Mouse (Mus musculus) lung, postnatal 36 days (tissue): Measurements from ENCODE around the gene Wdr95.

Experiments used
- DNase-seq: peaks from one replicate; pipeline ENCODE4 v3.0.0; 2022; ENCODE audit warnings: mixed read lengths

Gene Wdr95

DNA sequence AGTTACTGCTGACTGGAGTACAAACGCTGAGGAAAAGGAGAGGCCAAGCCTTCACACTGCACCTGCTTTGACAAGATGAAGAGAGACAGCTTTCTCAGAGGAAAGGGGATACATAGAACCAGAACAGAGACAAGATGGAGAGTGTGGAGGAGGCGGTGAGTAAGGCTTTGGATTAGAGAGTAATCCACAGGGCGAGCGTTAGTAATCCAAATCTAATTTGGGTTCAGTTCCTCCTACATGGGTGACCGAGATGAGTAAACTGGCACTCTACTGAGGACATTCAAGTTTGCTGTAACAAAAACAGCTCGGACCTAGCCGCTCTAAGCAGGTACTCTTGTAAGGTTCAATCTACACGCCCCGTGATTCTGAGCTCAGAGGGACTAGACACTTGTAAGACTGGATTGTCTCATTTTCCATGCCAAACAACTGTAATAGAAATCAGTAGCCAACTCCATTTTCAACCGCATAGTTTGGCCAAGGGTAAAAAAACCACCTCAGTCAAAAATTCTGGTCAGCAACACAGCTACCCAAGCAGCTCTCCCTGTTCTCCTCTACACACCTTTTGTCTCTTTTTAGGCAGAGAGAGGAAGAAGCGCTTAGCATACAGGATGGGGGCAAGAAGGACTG is 106.0 kb downstream of the Wdr95 start:
- no peak for DNase-seq

GRCm38 (mm10) chr5:149635556-149635955 is 107.1 kb downstream of the Wdr95 start:
- DNase-seq = peak; percentile 28

GRCm38 (mm10) chr5:149636075-149636920 is 107.8 kb downstream of the Wdr95 start, which contains the start of gene Hsph1:
Gene Hsph1, minus strand, starts transcription at chr5:149636376.
- DNase-seq = peak; percentile 99

DNA sequence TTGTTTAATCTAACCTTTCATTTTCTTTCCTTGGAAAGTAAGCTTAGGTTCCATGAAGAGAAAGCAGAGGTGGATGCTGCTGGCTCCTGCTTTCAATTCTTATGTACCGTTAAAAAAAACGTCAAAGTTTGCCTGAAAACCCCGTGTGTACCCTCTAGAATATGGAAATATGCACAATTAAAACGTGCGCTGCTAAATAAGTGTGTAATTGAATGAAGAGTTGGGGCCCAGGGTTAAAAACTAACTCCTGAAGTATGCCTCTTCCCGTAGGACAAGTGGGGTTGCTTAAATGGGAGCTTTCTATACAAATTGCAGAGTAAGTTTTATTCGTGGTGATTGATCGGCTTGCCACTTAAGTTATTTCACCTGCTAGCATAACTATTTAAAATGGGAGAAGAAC is 108.8 kb downstream of the Wdr95 start:
- DNase-seq = no peak

- no peak for DNase-seq
Measured at GRCm38 (mm10) chr5:149641277-149641892, 112.9 kb downstream of the Wdr95 start.

- DNase-seq = no peak
Measured at GRCm38 (mm10) chr5:149642366-149642765, 113.9 kb downstream of the Wdr95 start.

- no peak for DNase-seq
Measured at GRCm38 (mm10) chr5:149642783-149643509, 114.5 kb downstream of the Wdr95 start.

DNA sequence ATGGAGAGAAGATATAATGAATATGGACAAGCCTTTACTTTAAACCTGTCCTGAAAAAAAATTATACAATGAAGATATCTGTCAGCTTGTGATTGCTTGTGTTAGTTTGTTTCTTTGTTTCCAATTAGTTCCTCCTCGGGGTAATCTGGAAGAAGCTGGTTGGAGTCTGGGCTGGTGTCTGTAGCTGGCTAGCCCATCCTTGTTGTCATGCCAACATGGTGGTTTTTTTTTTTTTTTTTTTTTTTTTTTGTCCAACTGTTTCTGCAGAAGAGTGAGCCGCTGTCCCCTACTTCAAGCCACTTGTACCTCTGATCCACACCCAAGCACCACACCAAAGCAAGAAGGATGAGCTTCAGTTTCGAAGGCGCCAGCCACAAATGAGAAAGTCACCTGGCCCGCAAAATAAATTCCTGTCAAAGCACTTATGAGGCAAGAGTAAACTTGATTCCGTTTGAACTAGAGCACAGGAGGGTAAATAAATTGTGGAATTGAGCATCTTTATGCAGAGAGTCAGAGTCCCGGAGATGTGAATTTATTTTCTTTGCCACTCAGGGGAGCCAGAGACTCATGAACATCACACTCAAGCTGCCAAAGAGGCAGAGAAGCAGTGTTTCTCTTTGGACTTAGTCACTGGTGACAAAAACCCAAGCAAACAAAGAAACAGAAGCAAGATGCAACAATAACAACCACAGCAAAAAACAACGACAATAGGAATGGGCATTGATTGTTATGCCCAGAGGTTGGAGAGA is 119.1 kb downstream of the Wdr95 start:
- DNase-seq = no peak

DNA sequence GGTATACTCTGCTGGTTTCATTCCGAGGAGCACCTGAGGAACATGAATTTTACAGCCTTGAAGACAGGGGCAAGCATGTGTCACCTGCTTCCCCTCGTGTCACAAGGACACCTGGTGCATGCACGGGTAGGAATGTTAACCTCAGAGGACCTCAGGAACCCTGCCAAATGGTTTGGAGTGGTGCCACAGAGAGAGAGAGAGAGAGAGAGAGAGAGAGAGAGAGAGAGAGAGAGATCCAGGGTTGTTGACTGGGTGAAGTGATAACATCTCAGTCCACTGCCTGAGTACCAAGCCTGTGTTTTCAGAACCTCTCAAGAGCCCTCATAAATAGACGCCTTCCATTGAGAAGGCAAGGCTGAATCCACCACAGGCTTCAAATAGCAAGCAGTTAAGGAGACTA is 119.7 kb downstream of the Wdr95 start:
- peak; percentile 32 for DNase-seq

- DNase-seq = no peak
Measured at GRCm38 (mm10) chr5:149648895-149649406, 120.5 kb downstream of the Wdr95 start.

GRCm38 (mm10) chr5:149649499-149650178 is 121.2 kb downstream of the Wdr95 start:
- no peak for DNase-seq

DNA sequence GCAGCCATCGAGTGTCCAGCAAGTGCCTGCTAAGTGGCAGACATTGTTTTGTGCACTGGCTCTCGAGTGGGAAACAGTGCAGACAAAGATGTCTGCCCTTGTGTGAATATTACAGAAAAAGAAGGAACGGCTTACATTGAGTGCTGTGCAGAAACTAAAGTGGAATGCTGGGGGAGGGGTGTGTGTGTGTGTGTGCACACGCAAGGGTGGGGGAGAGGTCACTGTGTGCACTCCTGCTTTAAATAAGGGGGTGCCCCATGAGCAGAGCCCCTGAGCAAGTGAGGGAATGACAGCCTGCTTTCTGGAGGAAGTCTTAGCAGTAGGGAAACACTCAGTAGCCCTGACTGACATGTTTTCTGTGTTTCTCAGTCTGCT is 121.7 kb downstream of the Wdr95 start:
- DNase-seq = no peak

- no peak for DNase-seq
Measured at GRCm38 (mm10) chr5:149655636-149656035, 127.2 kb downstream of the Wdr95 start.

- DNase-seq = no peak
Measured at GRCm38 (mm10) chr5:149658022-149658421, 129.5 kb downstream of the Wdr95 start.

GRCm38 (mm10) chr5:149658741-149659413 is 130.4 kb downstream of the Wdr95 start:
- DNase-seq = no peak

DNA sequence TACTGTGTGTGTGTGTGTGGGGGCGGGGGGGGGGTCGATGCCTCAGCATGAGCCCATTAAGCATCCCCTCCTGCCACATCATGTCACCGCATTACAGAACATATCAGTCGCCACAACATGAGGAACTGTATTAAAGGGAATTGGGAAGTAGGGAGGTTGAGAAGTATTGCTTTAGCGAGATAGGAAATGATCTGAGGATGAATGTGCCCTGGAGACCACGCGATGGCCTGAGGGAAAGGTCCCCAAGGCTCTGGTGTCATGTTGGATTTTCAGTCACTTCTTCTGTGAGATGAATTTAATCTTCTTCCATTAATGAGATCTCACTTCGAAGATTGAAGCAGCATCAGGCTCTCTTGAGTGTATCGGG is 130.9 kb downstream of the Wdr95 start:
- no peak for DNase-seq

GRCm38 (mm10) chr5:149661428-149661827 is 132.9 kb downstream of the Wdr95 start:
- DNase-seq = no peak
